Mouse (Mus musculus) liver, adult 2 months (tissue): Measurements from ENCODE around the gene Zbtb25. TPM values are rescaled to one million over a fixed set of nuclear protein-coding genes. Genes with fewer than 3 reads are reported as not detected.

Source experiments
- DNase-seq: peaks from one replicate; pipeline ENCODE4 v3.0.0-alpha.2; 2011; ENCODE audit warnings: low read depth, low spot score; ENCODE audit errors: extremely low read depth
- H3K27ac ChIP-seq: fragments of 200-500 bp; replicated peaks from 2 replicates; pipeline ENCODE4 v1.5.1; 2012; ENCODE audit warnings: low read depth, mild to moderate bottlenecking, control low read depth, inconsistent platforms, low read length; ENCODE audit not compliant: insufficient read depth
- H3K27me3 ChIP-seq: fragments of 200-500 bp; 2 replicates; pipeline ENCODE4 v1.6.1; 2012; ENCODE audit warnings: mild to moderate bottlenecking, moderate library complexity, low read length, inconsistent platforms; ENCODE audit not compliant: control insufficient read depth, insufficient read depth
- H3K36me3 ChIP-seq: fragments of 200-500 bp; 2 replicates; pipeline ENCODE4 v1.6.1; 2012; ENCODE audit warnings: low read length, inconsistent platforms; ENCODE audit not compliant: control insufficient read depth, insufficient read depth
- H3K4me1 ChIP-seq: fragments of 200-500 bp; 2 replicates; pipeline ENCODE4 v1.6.1; 2011; ENCODE audit warnings: low read length; ENCODE audit not compliant: control insufficient read depth, insufficient read depth
- H3K4me3 ChIP-seq: fragments of 200-500 bp; 2 replicates; pipeline ENCODE4 v1.5.1; 2011; ENCODE audit warnings: low read depth, mild to moderate bottlenecking, control low read depth, low read length, moderate library complexity; ENCODE audit not compliant: insufficient read depth
- H3K79me2 ChIP-seq: fragments of 200-500 bp; 2 replicates; pipeline ENCODE4 v1.6.1; 2012; ENCODE audit warnings: inconsistent platforms, mild to moderate bottlenecking, low read length, moderate library complexity; ENCODE audit not compliant: control insufficient read depth, insufficient read depth
- H3K9ac ChIP-seq: fragments of 200-500 bp; 2 replicates; pipeline ENCODE4 v1.6.1; 2012; ENCODE audit warnings: low read depth, mild to moderate bottlenecking, control low read depth, inconsistent platforms, low read length
- CTCF ChIP-seq: fragments of 200-500 bp; IDR thresholded peaks from 2 replicates; pipeline ENCODE4 v1.5.1; 2011; ENCODE audit warnings: low read depth, low read length, control low read depth
- POLR2A ChIP-seq: fragments of 200-500 bp; IDR thresholded peaks from 2 replicates; pipeline ENCODE4 v1.6.1; 2011; ENCODE audit warnings: low read length, control low read depth; ENCODE audit not compliant: insufficient read depth; ENCODE audit errors: extremely low read depth
- WGBS: fragments of 180-500 bp; shearing (Covaris S2); methylation state at CpG from one replicate; pipeline ENCODE4 v1.1.7; 2018; 5-methylcytosine and 5-hydroxymethylcytosine counted together
- polyA plus RNA-seq: library from polyadenylated mRNA; depleted of rRNA; stranded (reverse); fragments of >200 nt; gene quantifications from 2 replicates; pipeline ENCODE4 v1.2.3, GENCODE M21; 2012
- total RNA-seq: library from RNA; depleted of rRNA; stranded (reverse); fragments of >200 nt; gene quantifications from 2 replicates; pipeline ENCODE4 v1.2.3, GENCODE M21; 2014

Gene Zbtb25
- total and polyA plus RNA-seq, 2 experiments: 1.0 to 2.3 TPM

- H3K27me3 ChIP-seq: no peaks in the 10 kb centered on the region
- no peak for DNase-seq
- H3K36me3 ChIP-seq: no peaks in the 10 kb centered on the region
- H3K9ac ChIP-seq: no peak overlapping the region
- no peak overlapping the region for H3K4me3 ChIP-seq
- 88% methylated on average over 3 of the region's 3 CpGs for WGBS
- H3K27ac ChIP-seq: no peak overlapping the region
- no peaks in the 10 kb centered on the region; the same call in 1 of the 2 replicates for H3K4me1 ChIP-seq
- peaks cover 3% of the 10 kb centered on the region; the same call in 1 of the 2 replicates for H3K79me2 ChIP-seq
- TF ChIP-seq CTCF (no peak), POLR2A (no peak)
Measured at GRCm38 (mm10) chr12:76366276-76366675, 3.1 kb downstream of the Zbtb25 start.

GRCm38 (mm10) chr12:76362303-76362676, 7.1 kb downstream of the Zbtb25 start:
- no peak overlapping the region for H3K4me3 ChIP-seq
- no peaks in the 10 kb centered on the region for H3K36me3 ChIP-seq
- no peaks in the 10 kb centered on the region for H3K27me3 ChIP-seq
- 85% methylated on average over 9 of the region's 9 CpGs for WGBS
- DNase-seq: no peak
- no peak overlapping the region for H3K27ac ChIP-seq
- no peaks in the 10 kb centered on the region for H3K4me1 ChIP-seq
- no peaks in the 10 kb centered on the region for H3K79me2 ChIP-seq
- TF ChIP-seq CTCF (no peak), POLR2A (no peak)
- H3K9ac ChIP-seq: no peak overlapping the region

- no peak for DNase-seq
- H3K4me1 ChIP-seq: no peaks in the 10 kb centered on the region
- no peaks in the 10 kb centered on the region for H3K27me3 ChIP-seq
- no peaks in the 10 kb centered on the region for H3K79me2 ChIP-seq
- H3K27ac ChIP-seq: no peak overlapping the region
- WGBS: 81% methylated on average over 9 of the region's 9 CpGs
- no peak overlapping the region for H3K9ac ChIP-seq
- no peak overlapping the region for H3K4me3 ChIP-seq
- no peaks in the 10 kb centered on the region for H3K36me3 ChIP-seq
- TF ChIP-seq CTCF (no peak), POLR2A (no peak)
Measured at GRCm38 (mm10) chr12:76361405-76362302, 7.7 kb downstream of the Zbtb25 start.

- H3K27ac ChIP-seq: no peak overlapping the region
- H3K79me2 ChIP-seq: no peaks in the 10 kb centered on the region
- no peak overlapping the region for H3K9ac ChIP-seq
- no peaks in the 10 kb centered on the region for H3K4me1 ChIP-seq
- 94% methylated on average over 1 of the region's 1 CpGs for WGBS
- DNase-seq: no peak
- H3K4me3 ChIP-seq: no peak overlapping the region
- no peaks in the 10 kb centered on the region for H3K27me3 ChIP-seq
- H3K36me3 ChIP-seq: no peaks in the 10 kb centered on the region
- TF ChIP-seq CTCF: no peak
Measured at GRCm38 (mm10) chr12:76360868-76361267, 8.5 kb downstream of the Zbtb25 start.

DNA sequence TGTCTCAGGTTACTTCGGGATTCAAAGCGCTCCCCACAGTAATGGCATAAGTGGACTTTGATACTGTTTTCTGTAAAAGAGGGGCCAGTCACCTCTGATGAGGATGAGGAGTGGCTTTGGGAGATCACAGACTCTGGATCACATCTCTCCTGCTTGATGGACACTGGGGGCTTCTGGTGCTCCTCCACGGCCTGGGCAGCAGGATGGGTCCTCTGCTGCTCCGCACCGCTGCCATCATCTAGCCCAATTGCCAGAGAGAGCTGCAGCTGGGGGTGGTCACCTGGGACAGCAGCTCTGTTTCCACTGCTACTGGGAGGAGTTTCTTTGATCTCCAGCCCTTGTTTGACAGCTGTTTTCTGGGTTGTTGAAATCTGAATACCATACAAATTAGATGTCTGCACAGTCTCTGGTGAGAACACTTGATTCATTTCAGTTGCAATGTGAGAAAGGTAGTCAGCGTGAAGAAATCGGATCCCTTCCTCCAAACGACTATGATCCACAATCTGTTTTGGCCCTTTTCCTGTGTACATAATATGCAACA, 19.7 kb downstream of the Zbtb25 start:
- H3K9ac ChIP-seq: no peak overlapping the region
- WGBS: 69% methylated on average over 8 of the region's 8 CpGs
- DNase-seq: no peak
- H3K79me2 ChIP-seq: no peaks in the 10 kb centered on the region
- H3K27ac ChIP-seq: no peak overlapping the region
- no peaks in the 10 kb centered on the region for H3K27me3 ChIP-seq
- no peaks in the 10 kb centered on the region for H3K4me1 ChIP-seq
- H3K36me3 ChIP-seq: peaks cover 5% of the 10 kb centered on the region; the same call in 1 of the 2 replicates
- TF ChIP-seq CTCF (no peak), POLR2A (no peak)
- H3K4me3 ChIP-seq: no peak overlapping the region

GRCm38 (mm10) chr12:76345759-76346455, 23.5 kb downstream of the Zbtb25 start:
- peaks cover 5% of the 10 kb centered on the region; the same call in 1 of the 2 replicates for H3K36me3 ChIP-seq
- no peaks in the 10 kb centered on the region for H3K79me2 ChIP-seq
- peak; percentile 53 for DNase-seq
- H3K9ac ChIP-seq: no peak overlapping the region
- no peaks in the 10 kb centered on the region for H3K4me1 ChIP-seq
- peak; percentile 46; the same call in 1 of the 2 replicates for TF ChIP-seq CTCF
- no peak for TF ChIP-seq POLR2A
- H3K27me3 ChIP-seq: no peaks in the 10 kb centered on the region
- WGBS: 53% methylated on average over 6 of the region's 6 CpGs
- no peak overlapping the region for H3K4me3 ChIP-seq
- no peak overlapping the region for H3K27ac ChIP-seq
